Mouse (Mus musculus): ENCODE results near the gene Dynlt1f. TPM values are rescaled to one million over a fixed set of nuclear protein-coding genes. Genes with fewer than 3 reads are reported as not detected.
"Not testable (repeated sequence)": the region's sequence is repeated elsewhere in the genome, so short reads cannot be mapped to it uniquely, and the experiment has no call there.

Gene Dynlt1f
- polyA plus RNA-seq, 1 experiment from 2014 or later = 367 TPM

DNA sequence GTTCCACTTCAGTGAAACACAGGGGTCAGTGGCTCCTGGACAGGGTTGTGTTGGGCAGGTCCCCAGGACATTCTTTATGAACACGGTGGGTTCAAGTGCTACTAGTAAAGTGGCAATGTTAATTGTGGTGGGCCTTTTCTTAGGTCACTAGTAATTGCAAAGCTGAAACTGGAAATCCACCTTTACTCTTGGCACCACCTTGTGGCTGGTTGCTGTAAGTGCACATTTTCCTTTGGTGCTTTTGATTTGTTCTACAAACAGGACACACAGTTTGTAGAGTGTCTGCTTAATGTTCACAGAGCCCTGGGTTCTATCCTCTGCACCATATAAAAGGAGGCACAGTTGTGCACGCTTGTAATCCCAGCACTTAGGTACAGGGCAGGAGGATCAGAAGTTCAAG lies 35.9 kb upstream of the Dynlt1f start:
- not testable (repeated sequence) for H3K36me3 ChIP-seq (ENCODE audit: control insufficient read depth, insufficient read depth, low read length); H3K4me3 ChIP-seq (ENCODE audit: low read depth, low read length); H3K9ac ChIP-seq (replicated peaks; ENCODE audit: low read depth, low read length); H3K4me2 ChIP-seq (ENCODE audit: low read depth, low read length); H3K27ac ChIP-seq (ENCODE audit: low read depth, low read length); H3K9me3 ChIP-seq (ENCODE audit: control insufficient read depth, low read length); H3K27me3 ChIP-seq (ENCODE audit: control insufficient read depth, insufficient read depth, low read length); ATAC-seq (ENCODE audit: low read depth); H3K4me1 ChIP-seq (ENCODE audit: control insufficient read depth, insufficient read depth, low read length)
- WGBS = 13% methylated on average over 2 of the region's 2 CpGs

DNA sequence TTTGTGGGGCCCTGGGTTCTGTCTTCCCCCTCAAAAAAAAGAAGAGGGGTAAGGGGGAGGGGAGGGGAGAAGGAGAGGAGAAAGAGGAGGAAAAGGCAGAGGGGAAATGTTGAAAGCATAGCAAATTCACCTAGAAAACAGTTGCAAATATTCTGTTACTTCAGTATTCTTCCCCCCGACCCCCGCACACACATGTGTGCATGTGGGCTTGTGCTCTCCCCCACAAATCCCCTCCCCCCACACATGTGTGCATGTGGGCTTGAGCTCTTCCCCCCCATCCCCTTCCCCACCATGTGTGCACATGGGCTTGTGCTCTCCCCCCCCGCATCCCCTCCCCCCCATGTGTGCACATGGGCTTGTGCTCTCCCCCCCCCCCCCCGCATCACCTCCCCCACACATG lies 33.6 kb upstream of the Dynlt1f start:
- not testable (repeated sequence) for H3K27me3 ChIP-seq (ENCODE audit: control insufficient read depth, insufficient read depth, low read length); H3K4me3 ChIP-seq (ENCODE audit: low read depth, low read length); H3K36me3 ChIP-seq (ENCODE audit: control insufficient read depth, insufficient read depth, low read length); H3K4me1 ChIP-seq (ENCODE audit: control insufficient read depth, insufficient read depth, low read length); H3K27ac ChIP-seq (ENCODE audit: low read depth, low read length); ATAC-seq (ENCODE audit: low read depth); H3K4me2 ChIP-seq (ENCODE audit: low read depth, low read length); H3K9me3 ChIP-seq (ENCODE audit: control insufficient read depth, low read length); H3K9ac ChIP-seq (replicated peaks; ENCODE audit: low read depth, low read length)
- 84% methylated on average over 2 of the region's 4 CpGs for WGBS

DNA sequence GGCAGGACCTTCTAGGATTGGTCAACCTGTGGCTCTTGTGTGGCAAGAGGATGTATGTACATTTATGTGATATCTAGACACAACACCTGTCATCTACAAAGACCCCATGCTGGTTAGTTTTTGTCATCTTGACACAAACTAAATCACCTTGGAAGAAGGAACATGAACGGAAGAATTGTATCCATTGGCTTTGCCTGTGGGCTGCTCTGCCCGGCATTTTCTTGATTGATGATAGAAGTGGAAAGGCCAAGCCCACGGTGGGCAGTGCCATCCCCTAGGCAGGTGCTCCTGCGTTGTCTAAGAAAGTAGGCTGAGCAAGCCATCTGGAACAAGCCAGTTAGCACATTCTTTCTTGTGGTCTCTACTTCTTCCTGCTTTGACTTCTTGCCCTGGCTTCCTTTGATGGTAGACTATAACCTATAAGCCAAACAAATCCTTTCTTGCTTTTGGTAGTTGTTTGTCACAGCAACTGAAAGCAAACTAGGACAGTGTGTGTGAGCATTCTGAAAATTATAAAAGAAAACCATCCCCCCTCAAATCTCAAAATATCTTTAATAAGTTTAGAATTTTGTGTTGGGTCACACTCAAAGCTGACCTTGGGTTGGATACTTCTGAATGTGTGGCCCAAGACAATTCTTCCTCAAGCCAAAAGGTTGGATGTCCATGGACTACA lies 30.7 kb upstream of the Dynlt1f start:
- H3K4me2 ChIP-seq (ENCODE audit: low read depth, low read length); H3K4me3 ChIP-seq (ENCODE audit: low read depth, low read length); H3K9me3 ChIP-seq (ENCODE audit: control insufficient read depth, low read length); H3K36me3 ChIP-seq (ENCODE audit: control insufficient read depth, insufficient read depth, low read length); ATAC-seq (ENCODE audit: low read depth); H3K9ac ChIP-seq (replicated peaks; ENCODE audit: low read depth, low read length); H3K27me3 ChIP-seq (ENCODE audit: control insufficient read depth, insufficient read depth, low read length); H3K27ac ChIP-seq (ENCODE audit: low read depth, low read length); H3K4me1 ChIP-seq (ENCODE audit: control insufficient read depth, insufficient read depth, low read length): not testable (repeated sequence)
- 78% methylated on average over 2 of the region's 4 CpGs for WGBS

DNA sequence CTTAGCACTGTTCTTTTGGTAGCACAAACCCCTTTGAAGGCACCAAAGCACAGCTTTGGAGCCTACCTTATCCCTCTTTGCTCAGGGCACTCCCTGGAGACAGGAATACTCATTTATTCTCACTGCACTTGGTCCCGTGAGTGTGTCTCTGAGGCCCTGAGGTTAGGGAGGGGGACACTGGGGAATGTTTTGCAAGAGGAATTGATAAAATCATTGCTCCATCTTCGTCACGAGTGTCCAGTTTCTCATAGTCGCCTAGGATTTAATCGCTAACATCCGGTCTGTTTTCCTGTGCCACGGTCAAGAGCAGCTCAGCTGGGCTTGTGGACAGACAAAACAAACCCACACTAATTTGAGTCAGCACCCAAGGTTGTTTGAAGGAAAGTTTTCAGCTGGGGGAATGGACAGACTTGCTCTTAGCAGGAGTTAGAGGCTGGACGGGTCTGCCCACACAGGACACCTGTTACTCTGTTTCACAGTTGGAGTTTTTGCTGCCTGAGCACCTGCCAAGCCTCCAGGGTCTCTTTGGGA lies 29.7 kb upstream of the Dynlt1f start:
- not testable (repeated sequence) for H3K4me2 ChIP-seq (ENCODE audit: low read depth, low read length); ATAC-seq (ENCODE audit: low read depth); H3K36me3 ChIP-seq (ENCODE audit: control insufficient read depth, insufficient read depth, low read length); H3K27me3 ChIP-seq (ENCODE audit: control insufficient read depth, insufficient read depth, low read length); H3K27ac ChIP-seq (ENCODE audit: low read depth, low read length); H3K4me3 ChIP-seq (ENCODE audit: low read depth, low read length); H3K9ac ChIP-seq (replicated peaks; ENCODE audit: low read depth, low read length); H3K4me1 ChIP-seq (ENCODE audit: control insufficient read depth, insufficient read depth, low read length); H3K9me3 ChIP-seq (ENCODE audit: control insufficient read depth, low read length)
- WGBS = 25% methylated on average over 2 of the region's 8 CpGs

DNA sequence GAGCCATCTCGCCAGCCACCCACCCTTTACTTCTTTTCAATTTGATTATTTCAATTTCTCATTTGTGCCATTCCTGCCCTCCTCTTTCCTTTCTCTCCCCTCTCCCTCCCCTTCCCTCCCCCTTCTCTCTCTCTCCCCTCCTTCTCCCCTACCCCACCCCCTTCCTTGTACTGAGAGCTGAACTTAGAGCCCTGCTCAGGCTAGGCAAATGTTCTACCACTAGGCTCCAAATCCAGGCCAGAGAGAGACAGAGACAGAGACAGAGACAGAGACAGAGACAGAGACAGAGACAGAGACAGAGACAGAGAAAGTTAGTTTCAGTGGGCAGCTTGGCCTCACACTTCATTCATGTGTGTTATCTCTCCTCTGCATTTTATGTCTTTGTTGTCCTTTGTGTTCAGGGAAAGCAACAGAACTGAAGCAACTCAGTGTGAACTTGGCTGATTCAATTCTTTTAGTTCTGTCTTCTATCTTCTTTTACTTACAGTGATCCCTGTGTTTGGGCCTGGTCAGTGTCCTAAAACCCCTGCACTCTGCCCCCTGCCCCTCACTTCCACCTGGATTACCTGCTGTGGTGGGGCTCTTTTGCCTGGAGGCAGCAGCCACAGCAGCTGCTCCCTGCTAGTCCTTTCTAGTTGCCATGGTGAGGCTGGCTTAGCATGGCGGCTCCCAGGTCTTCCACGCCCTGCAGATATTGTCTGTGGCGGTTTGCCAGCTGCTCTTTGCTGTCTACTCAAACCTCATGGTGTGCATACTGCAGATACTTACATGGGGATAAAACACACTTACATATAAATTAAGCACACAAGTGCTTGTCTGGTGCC lies 29.0 kb upstream of the Dynlt1f start:
- not testable (repeated sequence) for H3K4me1 ChIP-seq (ENCODE audit: control insufficient read depth, insufficient read depth, low read length); H3K27ac ChIP-seq (ENCODE audit: low read depth, low read length); H3K4me2 ChIP-seq (ENCODE audit: low read depth, low read length); H3K27me3 ChIP-seq (ENCODE audit: control insufficient read depth, insufficient read depth, low read length); H3K36me3 ChIP-seq (ENCODE audit: control insufficient read depth, insufficient read depth, low read length); H3K9ac ChIP-seq (replicated peaks; ENCODE audit: low read depth, low read length); H3K9me3 ChIP-seq (ENCODE audit: control insufficient read depth, low read length); H3K4me3 ChIP-seq (ENCODE audit: low read depth, low read length)
- ATAC-seq (ENCODE audit: low read depth) = peak; percentile 92
- WGBS = no CpG with 5 or more reads among the region's 4 CpGs

DNA sequence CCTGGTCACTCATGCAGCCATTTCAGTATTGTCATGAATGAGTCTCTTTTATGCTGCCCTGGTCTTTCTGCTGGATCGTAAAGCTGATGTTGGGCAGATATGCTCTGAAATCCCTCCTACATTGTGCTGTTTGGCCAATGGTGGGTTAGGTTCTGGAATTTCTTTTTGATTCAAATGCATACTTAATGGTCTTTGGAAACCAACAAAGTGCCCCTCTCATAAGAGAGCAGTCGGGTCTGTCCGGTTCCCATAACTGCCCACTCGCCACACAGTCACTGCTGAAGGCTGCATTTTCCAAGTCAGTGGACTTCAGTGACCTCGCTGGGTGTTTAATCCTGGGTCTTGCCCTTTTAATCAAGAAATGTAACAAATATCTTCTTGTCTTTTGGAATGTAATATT lies 28.0 kb upstream of the Dynlt1f start:
- ATAC-seq (ENCODE audit: low read depth); H3K27me3 ChIP-seq (ENCODE audit: control insufficient read depth, insufficient read depth, low read length); H3K9ac ChIP-seq (replicated peaks; ENCODE audit: low read depth, low read length); H3K4me2 ChIP-seq (ENCODE audit: low read depth, low read length); H3K4me1 ChIP-seq (ENCODE audit: control insufficient read depth, insufficient read depth, low read length); H3K27ac ChIP-seq (ENCODE audit: low read depth, low read length); H3K4me3 ChIP-seq (ENCODE audit: low read depth, low read length); H3K9me3 ChIP-seq (ENCODE audit: control insufficient read depth, low read length); H3K36me3 ChIP-seq (ENCODE audit: control insufficient read depth, insufficient read depth, low read length): not testable (repeated sequence)
- WGBS = no CpG with 5 or more reads among the region's 5 CpGs

DNA sequence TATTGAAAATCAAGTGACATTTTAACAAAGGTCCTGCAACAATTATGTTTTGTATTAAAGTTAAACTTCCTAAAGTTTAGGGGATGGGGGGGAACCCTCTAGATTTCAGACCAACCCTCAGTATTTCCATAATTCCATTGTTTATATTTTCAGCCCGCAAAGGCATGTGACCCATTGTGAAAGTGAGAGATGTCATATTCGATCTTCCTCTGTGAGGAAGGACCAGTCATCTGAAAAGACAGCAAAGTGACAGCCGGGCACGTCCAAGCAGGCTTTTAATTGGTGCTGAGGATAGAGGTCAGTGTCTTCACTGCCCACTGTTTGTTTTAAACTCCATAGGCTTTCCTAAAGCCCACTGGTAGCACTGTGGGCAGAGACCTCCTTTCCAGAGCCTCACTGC lies 26.0 kb upstream of the Dynlt1f start:
- H3K4me3 ChIP-seq (ENCODE audit: low read depth, low read length); H3K27me3 ChIP-seq (ENCODE audit: control insufficient read depth, insufficient read depth, low read length); H3K9me3 ChIP-seq (ENCODE audit: control insufficient read depth, low read length); H3K27ac ChIP-seq (ENCODE audit: low read depth, low read length); ATAC-seq (ENCODE audit: low read depth); H3K36me3 ChIP-seq (ENCODE audit: control insufficient read depth, insufficient read depth, low read length); H3K9ac ChIP-seq (replicated peaks; ENCODE audit: low read depth, low read length); H3K4me1 ChIP-seq (ENCODE audit: control insufficient read depth, insufficient read depth, low read length); H3K4me2 ChIP-seq (ENCODE audit: low read depth, low read length): not testable (repeated sequence)
- 82% methylated on average over 4 of the region's 4 CpGs for WGBS

DNA sequence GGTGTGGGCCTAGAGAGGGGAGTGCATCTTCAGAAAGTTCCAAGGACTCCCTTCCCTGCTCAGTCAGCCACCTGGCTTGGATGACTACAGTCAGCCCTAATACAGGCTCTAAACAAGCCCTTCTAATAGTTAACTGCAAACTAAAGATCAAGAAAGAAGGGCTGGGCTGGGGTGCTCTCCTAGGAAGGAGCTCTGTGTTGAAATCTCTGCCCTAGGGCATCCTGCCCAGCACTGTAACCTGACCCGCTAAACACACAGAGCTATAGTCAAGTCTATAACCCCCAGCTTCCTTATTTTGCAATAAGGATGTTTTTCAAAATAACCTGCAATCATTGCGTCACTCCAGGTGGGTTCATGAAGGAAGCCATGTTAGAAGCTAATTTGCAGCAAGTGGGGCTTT lies 22.4 kb upstream of the Dynlt1f start:
- H3K27ac ChIP-seq (ENCODE audit: low read depth, low read length); H3K4me1 ChIP-seq (ENCODE audit: control insufficient read depth, insufficient read depth, low read length); H3K4me2 ChIP-seq (ENCODE audit: low read depth, low read length); H3K9ac ChIP-seq (replicated peaks; ENCODE audit: low read depth, low read length); H3K9me3 ChIP-seq (ENCODE audit: control insufficient read depth, low read length); H3K4me3 ChIP-seq (ENCODE audit: low read depth, low read length); ATAC-seq (ENCODE audit: low read depth); H3K36me3 ChIP-seq (ENCODE audit: control insufficient read depth, insufficient read depth, low read length); H3K27me3 ChIP-seq (ENCODE audit: control insufficient read depth, insufficient read depth, low read length): not testable (repeated sequence)
- no CpG with 5 or more reads among the region's 2 CpGs for WGBS

DNA sequence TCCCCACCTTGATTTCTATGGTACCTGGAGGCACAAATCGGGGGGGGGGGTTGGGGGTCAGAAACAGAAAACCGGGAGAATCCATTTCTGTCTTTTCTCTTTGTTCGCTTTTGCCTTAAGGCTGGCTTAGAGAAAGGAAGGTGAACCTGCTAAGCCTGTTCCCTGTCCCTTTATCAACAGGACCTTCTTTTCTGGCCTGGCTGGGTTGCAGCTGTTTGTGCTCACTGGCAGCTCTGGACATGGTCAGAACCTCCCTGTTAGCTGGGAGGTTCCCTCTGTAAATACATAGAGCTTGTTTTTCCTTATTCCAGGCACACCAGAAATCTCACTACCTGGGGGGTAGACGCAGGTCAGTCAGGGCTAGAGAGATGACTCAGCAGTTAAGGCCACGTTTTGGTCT lies 18.6 kb upstream of the Dynlt1f start:
- not testable (repeated sequence) for ATAC-seq (ENCODE audit: low read depth); H3K4me2 ChIP-seq (ENCODE audit: low read depth, low read length); H3K9me3 ChIP-seq (ENCODE audit: control insufficient read depth, low read length); H3K4me1 ChIP-seq (ENCODE audit: control insufficient read depth, insufficient read depth, low read length); H3K9ac ChIP-seq (replicated peaks; ENCODE audit: low read depth, low read length); H3K27me3 ChIP-seq (ENCODE audit: control insufficient read depth, insufficient read depth, low read length); H3K36me3 ChIP-seq (ENCODE audit: control insufficient read depth, insufficient read depth, low read length); H3K27ac ChIP-seq (ENCODE audit: low read depth, low read length); H3K4me3 ChIP-seq (ENCODE audit: low read depth, low read length)
- 84% methylated on average over 4 of the region's 5 CpGs for WGBS
